Mouse (Mus musculus): ENCODE data around the gene Kif6. TPM values are rescaled to one million over a fixed set of nuclear protein-coding genes. Genes with fewer than 3 reads are reported as not detected.

Kif6 gene
- 1.5 and 1.6 TPM in 2 replicates for polyA plus RNA-seq (2012; rRNA removed)

DNA sequence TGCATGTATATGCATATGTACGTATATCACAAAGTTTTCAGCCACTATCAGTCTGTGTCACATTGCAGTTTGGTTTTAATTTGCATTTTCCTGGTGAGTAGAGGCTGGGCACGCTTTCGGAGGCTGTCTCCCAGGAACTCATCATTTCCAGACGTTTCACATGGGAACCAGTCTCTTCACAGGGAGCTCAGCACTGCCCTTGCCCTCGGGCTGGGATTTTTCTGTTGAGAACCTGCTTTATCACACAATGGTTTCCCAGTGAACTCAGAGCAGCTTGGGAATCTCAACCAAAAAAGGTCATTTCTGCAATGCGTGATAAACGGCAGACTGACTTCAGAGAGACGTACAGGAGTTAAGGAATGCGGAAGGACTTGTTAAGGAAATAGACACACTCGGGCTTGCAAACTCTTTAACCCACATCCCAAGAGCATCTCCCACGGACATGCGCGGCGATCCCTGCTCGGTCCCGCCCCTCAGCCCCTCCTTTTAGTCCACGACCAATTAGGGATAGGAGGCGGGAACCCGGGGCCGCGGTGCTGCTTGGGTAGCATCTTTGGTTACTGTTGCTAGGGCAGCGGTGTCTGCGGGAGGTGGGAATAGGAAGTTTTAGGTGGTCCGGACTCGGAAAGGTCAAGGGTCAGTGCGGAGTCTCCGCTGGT, at the start of gene Kif6:
Gene Kif6 (plus strand): TSS at position 560 of the 659 bp plus-strand sequence.

Other genes starting within 250 kb of the Kif6 start
- gene Mocs1, start 186.8 kb upstream of the Kif6 start, polyA plus RNA-seq (2012; rRNA removed), result 7.4 and 8.8 TPM in 2 replicates
- 11.3 and 12.0 TPM in 2 replicates for gene Daam2, start 50.8 kb upstream of the Kif6 start, polyA plus RNA-seq (2012; rRNA removed)